Mouse (Mus musculus) spleen, adult 2 months (tissue): ENCODE results near the gene Entpd1.

Experiments
- CTCF ChIP-seq: fragments of 200-500 bp; IDR thresholded peaks from 2 replicates; pipeline ENCODE4 v1.5.1; 2011; ENCODE audit warnings: mild to moderate bottlenecking, inconsistent platforms; ENCODE audit not compliant: insufficient read depth, insufficient read length, insufficient replicate concordance; ENCODE audit errors: extremely low read depth
- POLR2A ChIP-seq: fragments of 200-500 bp; IDR thresholded peaks from 2 replicates; pipeline ENCODE4 v1.6.1; 2011; ENCODE audit warnings: low read depth, low read length, inconsistent platforms

GRCm38 (mm10) chr19:40630096-40630495, 17.9 kb downstream of the Entpd1 start:
- no peak for TF ChIP-seq CTCF
- TF ChIP-seq POLR2A: no peak
